Mouse (Mus musculus): ENCODE measurements at regions not wholly inside any gene's neighbourhood (a gene's known extent, or its start where the extent isn't known, plus 50 kb on each side); places are given as distances from the start of the nearest gene placed in this dataset.
A peak's percentile ranks its signal among the peaks of the same experiment; 100 is the strongest.

DNA sequence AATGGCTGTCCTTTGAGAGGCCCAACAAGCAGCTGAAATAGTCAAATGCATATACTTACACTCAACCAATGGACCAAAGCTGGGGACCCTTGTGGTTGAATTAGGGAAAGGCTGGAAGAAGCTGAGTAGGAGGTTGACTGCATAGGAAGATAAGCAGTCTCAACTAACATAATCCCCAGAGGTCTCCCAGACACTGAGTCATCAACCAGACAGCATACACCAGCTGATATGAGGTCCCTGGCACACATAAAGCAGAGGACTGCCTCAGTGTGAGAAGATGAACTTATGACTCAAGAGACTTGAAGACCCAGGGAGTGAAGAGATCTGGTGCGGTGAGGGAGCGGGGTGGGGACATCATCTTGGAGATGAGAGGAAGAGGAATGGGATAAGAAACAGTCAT lies 863.8 kb downstream of the Nap1l3 start:
- no peak for DNase-seq (ENCODE audit: low read depth, low spot score)

DNA sequence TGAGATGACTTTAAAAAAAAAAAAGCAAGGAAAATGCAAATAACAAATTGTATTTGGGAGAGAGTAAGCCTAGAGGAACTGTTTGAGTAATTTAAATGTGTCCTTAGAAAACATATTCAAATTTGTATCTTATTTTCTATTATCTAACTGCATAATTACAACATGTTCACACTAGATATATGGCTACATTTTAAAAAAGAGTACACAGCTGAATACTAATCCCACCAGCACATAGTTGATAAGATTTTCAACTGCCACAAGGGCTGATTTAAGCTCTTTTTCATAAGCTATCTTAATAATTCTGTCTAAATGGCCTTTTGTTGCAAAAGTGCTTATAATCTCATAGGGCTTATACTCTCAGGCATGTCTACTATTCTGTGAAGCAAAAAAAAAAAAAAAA lies 877.4 kb downstream of the Nap1l3 start:
- DNase-seq (ENCODE audit: low read depth, low spot score): no peak

DNA sequence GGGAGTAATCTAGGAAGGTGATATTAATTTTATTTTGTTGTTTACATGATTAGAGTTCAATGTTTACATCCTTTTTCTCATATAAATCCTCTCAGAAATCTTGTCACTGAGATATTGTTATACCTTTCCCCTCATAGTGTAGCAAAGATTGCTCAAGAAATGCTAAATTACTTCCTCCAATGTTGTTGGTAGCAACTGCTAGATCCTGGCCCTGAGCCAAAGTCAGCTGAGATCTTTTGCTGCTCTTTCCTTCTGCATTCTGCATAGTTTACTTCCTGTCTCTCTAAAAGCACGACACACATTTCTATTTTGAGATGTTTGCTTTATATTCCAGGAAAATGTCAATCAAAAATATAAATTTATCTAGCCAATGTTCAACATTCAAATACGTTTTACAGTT lies 899.5 kb downstream of the Nap1l3 start:
- DNase-seq (ENCODE audit: low read depth, low spot score): no peak

DNA sequence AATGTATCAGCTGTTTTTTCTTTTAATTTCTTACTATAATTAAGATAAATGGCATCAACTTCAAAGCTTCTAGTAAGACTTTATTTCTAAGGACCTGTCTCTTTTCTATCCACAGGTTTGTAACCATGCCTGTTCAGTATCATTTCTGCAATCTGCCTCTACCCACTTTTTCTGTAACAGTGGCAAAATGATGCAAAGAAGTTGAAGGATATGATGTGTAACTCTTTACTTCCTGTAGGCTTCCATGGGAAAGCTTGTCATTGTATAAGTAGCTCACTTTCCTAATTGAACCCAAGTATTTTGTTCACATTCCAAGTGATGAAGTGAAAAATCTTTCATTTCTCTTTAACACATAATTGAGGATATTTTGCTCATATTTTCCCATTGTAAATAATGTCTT lies 900.0 kb downstream of the Nap1l3 start:
- DNase-seq (ENCODE audit: low read depth, low spot score): no peak

DNA sequence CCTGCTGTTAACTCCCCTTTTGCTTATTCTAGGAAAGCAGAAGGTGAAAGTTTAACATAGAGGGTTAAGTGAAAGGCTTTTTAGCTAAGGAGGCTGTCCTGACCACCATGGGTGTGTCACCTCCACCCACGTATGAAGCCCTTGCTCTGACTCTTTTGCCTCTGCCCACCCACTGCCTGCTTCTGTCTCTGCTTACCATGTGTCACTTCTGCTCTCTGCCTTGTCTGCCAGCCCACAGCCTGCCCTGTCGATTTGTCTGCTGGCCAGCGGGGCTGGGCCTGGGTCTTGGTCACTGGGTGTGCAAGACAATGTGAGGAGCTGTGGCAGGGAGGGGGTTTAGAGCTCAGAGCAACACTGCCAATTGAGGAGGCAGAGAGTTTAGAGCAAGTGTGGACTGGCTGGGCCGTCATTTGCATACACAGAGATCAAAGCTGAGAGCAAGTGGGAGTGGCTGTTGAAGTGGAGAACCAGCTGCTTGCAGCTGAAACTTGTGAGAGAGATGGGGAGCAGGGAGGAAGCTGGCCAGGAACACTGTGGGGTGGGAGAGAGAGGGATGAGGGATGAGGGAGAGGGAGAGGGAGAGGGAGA lies 917.7 kb downstream of the Nap1l3 start:
- DNase-seq (ENCODE audit: low read depth, low spot score): peak; percentile 2

DNA sequence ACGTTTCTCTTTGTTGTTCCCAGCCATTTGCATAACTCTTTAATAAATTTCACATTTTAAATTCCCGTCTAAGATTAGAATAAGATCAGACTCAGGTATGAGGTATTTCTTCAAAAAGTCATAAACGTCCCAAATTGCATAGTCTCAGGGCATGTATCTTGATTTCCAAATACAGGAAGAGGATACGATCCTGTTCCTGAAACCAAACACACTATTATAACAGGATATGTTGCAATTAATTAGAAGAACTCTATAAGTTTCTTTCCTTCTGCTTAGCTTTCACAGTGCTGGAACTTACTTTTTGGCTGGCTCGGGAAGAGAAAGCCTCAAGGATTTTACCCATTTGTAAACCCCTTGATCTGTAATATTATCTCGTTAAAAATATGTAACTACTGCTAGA lies 968.1 kb downstream of the Nap1l3 start:
- DNase-seq (ENCODE audit: low read depth, low spot score): no peak

All from R1 (cell line).